Mouse (Mus musculus): ENCODE measurements at regions not wholly inside any gene's neighbourhood (a gene's known extent, or its start where the extent isn't known, plus 50 kb on each side); places are given as distances from the start of the nearest gene placed in this dataset.

- TF ChIP-seq POLR2A (IDR thresholded peaks at IDR 0.05; ENCODE audit: insufficient read depth, low read depth, low read length) (no peak), CTCF (IDR thresholded peaks at IDR 0.05) (no peak), EP300 (IDR thresholded peaks at IDR 0.05; ENCODE audit: insufficient read depth, low read depth, low read length) (no peak)
Observed at GRCm38 (mm10) chr2:117618063-117618462, 275.3 kb upstream of the Rasgrp1 start.
